Mouse (Mus musculus): ENCODE measurements at regions not wholly inside any gene's neighbourhood (a gene's known extent, or its start where the extent isn't known, plus 50 kb on each side); places are given as distances from the start of the nearest gene placed in this dataset.

DNA sequence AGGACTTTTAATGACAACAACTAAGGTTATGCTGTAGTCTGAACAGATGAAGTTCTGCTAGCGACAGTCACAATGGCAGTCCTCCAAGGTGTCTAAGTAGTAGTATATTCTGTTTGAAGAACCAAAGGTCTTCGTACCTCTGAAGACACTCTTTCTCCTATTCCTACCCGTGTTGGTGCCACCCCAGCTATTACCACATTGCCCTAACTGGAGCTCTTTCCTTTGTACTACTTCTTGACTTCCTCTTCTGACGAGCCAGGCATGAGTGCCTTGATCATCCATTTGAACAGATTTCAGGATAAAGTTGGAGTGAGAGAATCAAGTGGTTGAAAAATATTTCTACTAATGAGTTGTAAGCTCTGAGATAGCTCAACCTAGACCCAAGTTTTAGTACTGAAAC is 72.4 kb upstream of the Pam start:
- 86% methylated on average over 4 of the region's 4 CpGs for WGBS
- no peak for ATAC-seq
- no peaks in the 10 kb centered on the region for H3K27me3 ChIP-seq

GRCm38 (mm10) chr1:98162639-98162927 is 67.1 kb upstream of the Pam start:
- no peak for ATAC-seq
- H3K27me3 ChIP-seq: no peaks in the 10 kb centered on the region
- H3K9ac ChIP-seq: no peak overlapping the region
- no peak overlapping the region for H3K27ac ChIP-seq
- no peak overlapping the region for H3K4me3 ChIP-seq
- WGBS: 46% methylated on average over 2 of the region's 2 CpGs
- H3K36me3 ChIP-seq (ENCODE audit: poor library complexity, severe bottlenecking): no peaks in the 10 kb centered on the region
- no peaks in the 10 kb centered on the region for H3K9me3 ChIP-seq (replicated peaks)
- no peak overlapping the region for H3K4me2 ChIP-seq
- no peaks in the 10 kb centered on the region for H3K4me1 ChIP-seq

More for the DNA sequence above, 72.4 kb upstream of the Pam start:
- H3K4me3 ChIP-seq: no peak overlapping the region
- no peak overlapping the region for H3K27ac ChIP-seq
- no peaks in the 10 kb centered on the region for H3K4me1 ChIP-seq
- H3K36me3 ChIP-seq (ENCODE audit: poor library complexity, severe bottlenecking): no peaks in the 10 kb centered on the region
- no peak overlapping the region for H3K4me2 ChIP-seq
- no peaks in the 10 kb centered on the region for H3K9me3 ChIP-seq (replicated peaks)
- no peak overlapping the region for H3K9ac ChIP-seq

- ATAC-seq: peak; percentile 51; the same call in 1 of the 2 replicates
- Histone ChIP-seq H3K27ac (no peak overlapping the region), H3K9me3 (replicated peaks) (no peaks in the 10 kb centered on the region), H3K4me3 (no peak overlapping the region), H3K27me3 (no peaks in the 10 kb centered on the region), H3K36me3 (ENCODE audit: poor library complexity, severe bottlenecking) (no peaks in the 10 kb centered on the region), H3K4me2 (no peak overlapping the region), H3K9ac (no peak overlapping the region), H3K4me1 (no peaks in the 10 kb centered on the region)
- WGBS: 64% methylated on average over 5 of the region's 5 CpGs
Measured at GRCm38 (mm10) chr1:98161882-98162638, 66.6 kb upstream of the Pam start.

DNA sequence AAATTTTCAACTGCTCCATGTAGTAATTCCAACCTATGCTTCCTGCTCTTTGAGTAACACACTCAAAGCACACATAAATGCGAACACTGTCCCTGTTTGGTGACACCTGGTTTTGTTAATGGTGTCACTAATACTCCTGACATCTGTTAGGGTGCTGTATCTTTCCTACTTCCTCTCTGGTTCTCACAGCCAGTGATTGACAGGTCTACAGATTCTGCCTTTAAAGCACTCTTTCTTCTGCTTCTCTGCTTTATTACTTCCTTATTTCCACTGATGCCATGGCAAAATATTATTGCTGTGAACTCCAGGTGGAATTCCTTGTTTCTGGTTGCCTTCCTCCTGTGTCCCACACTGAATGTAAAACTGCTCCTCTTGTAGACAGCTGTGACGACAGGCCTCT is 63.5 kb upstream of the Pam start:
- no peak overlapping the region for H3K27ac ChIP-seq
- H3K4me3 ChIP-seq: no peak overlapping the region
- no peak for ATAC-seq
- H3K9me3 ChIP-seq (replicated peaks): no peaks in the 10 kb centered on the region
- H3K9ac ChIP-seq: no peak overlapping the region
- WGBS: 76% methylated on average over 2 of the region's 2 CpGs
- no peaks in the 10 kb centered on the region for H3K27me3 ChIP-seq
- H3K4me2 ChIP-seq: no peak overlapping the region
- no peaks in the 10 kb centered on the region for H3K4me1 ChIP-seq
- no peaks in the 10 kb centered on the region for H3K36me3 ChIP-seq (ENCODE audit: poor library complexity, severe bottlenecking)

GRCm38 (mm10) chr1:98147361-98147760 is 51.9 kb upstream of the Pam start:
- no peaks in the 10 kb centered on the region for H3K9me3 ChIP-seq (replicated peaks)
- no peak overlapping the region for H3K9ac ChIP-seq
- H3K27me3 ChIP-seq: no peaks in the 10 kb centered on the region
- no peak overlapping the region for H3K4me2 ChIP-seq
- no peak overlapping the region for H3K4me3 ChIP-seq
- ATAC-seq: no peak
- no peaks in the 10 kb centered on the region for H3K4me1 ChIP-seq
- no peaks in the 10 kb centered on the region for H3K36me3 ChIP-seq (ENCODE audit: poor library complexity, severe bottlenecking)
- 81% methylated on average over 3 of the region's 3 CpGs for WGBS
- no peak overlapping the region for H3K27ac ChIP-seq
